ENCODE assay signal across 8 mouse cellular contexts in the genomic region with DNA sequence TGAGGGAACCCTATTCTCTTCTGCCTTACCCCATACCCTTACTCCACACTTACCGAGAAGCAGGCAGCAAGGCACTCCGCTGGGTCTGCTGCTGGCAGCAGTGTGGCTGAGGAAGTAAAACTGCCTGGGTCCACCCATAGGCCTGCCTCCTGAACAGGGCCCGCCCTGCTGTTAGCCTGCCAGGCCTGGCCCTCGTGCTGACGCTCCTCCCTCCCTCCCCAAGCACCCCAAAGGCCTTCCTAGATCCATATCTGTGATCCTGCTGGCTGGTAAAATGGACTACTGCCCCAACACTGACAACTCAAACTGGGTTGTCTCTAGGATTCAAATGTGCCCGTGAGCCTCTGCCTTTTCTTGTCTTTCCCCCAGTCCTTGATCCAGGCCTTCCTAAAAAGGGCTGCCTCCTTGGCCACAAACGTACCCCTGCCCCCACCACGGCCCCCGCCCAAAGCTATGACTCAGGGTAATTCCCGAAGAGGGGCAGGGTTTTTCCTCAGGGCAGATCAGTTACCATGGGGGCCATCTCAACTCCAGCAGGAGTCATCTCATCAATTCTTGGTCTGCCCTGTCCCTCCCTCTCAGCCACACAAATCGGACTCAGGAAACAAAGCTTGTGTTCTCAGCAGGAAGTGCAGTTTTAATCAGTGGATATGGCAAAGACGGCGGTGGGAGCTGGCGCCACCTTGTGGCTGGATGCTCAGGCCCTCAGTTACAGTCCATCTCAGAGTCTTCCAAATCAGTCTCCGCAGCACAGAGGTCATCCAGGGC. TPM values are rescaled to one million over a fixed set of nuclear protein-coding genes. Genes with fewer than 3 reads are reported as not detected.
A peak's percentile ranks its signal among the peaks of the same experiment; 100 is the strongest.
DNase-seq lines count a peak whose midpoint lies in the region; ATAC-seq and TF ChIP-seq lines count a peak whose summit lies in the region.

A gene (minus strand): TSS at position 599 of the 768 bp plus-strand sequence.

- H3K4me3 ChIP-seq in embryonic facial prominence, embryonic 15.5 days (replicated peaks) = peak within 1 kb of the TSS; percentile 45
- H3K4me3 ChIP-seq in limb, embryonic 14.5 days (replicated peaks; ENCODE audit: low read length) = peak within 1 kb of the TSS; percentile 37
- H3K4me3 ChIP-seq in midbrain, postnatal 0 days (ENCODE audit: low read depth, low read length) = peak within 1 kb of the TSS; percentile 34

- TF ChIP-seq CTCF in midbrain, postnatal 0 days (IDR thresholded peaks at IDR 0.05) = peak; percentile 99

- H3K27ac ChIP-seq in embryonic facial prominence, embryonic 15.5 days (replicated peaks) = peak within 1 kb of the TSS; percentile 93
- H3K27ac ChIP-seq in limb, embryonic 14.5 days (replicated peaks; ENCODE audit: low read depth, low read length) = peak within 1 kb of the TSS; percentile 81
- H3K27ac ChIP-seq in midbrain, postnatal 0 days (ENCODE audit: low read depth, low read length) = peak within 1 kb of the TSS; percentile 75

- H3K9ac ChIP-seq in embryonic facial prominence, embryonic 15.5 days = peak within 1 kb of the TSS; percentile 26
- peak within 1 kb of the TSS; percentile 59 for H3K9ac ChIP-seq in limb, embryonic 14.5 days (ENCODE audit: low read depth, low read length, severe bottlenecking)
- peak within 1 kb of the TSS; percentile 54 for H3K9ac ChIP-seq in midbrain, postnatal 0 days (replicated peaks; ENCODE audit: low read length, poor library complexity, severe bottlenecking)

- no peak for TF ChIP-seq POLR2A in limb, embryonic 14.5 days (IDR thresholded peaks at IDR 0.05; ENCODE audit: borderline replicate concordance, extremely low read depth, insufficient read depth, insufficient read length)

- peak; percentile 92 for DNase-seq in 416B (ENCODE audit: low read depth)
- peak; percentile 53 to 76 for DNase-seq in adrenal gland, postnatal 4 days (ENCODE audit: low spot score in 2 of 2)
- DNase-seq in heart, adult 8-10 months (ENCODE audit: low spot score) = peak; percentile 92
- peak; percentile 95 for DNase-seq in kidney, adult 9 months
- DNase-seq in limb, embryonic 14.5 days (ENCODE audit: low spot score) = peak; percentile 87
- peak; percentile 92 for DNase-seq in midbrain, postnatal 0 days (ENCODE audit: low spot score)
- peak; percentile 93 to 95 for DNase-seq in spleen, postnatal 36 days (ENCODE audit: low spot score in 2 of 2)

- peaks cover 62% of the 10 kb centered on the region for H3K36me3 ChIP-seq in embryonic facial prominence, embryonic 15.5 days
- peaks cover 62% of the 10 kb centered on the region for H3K36me3 ChIP-seq in limb, embryonic 14.5 days (ENCODE audit: control insufficient read depth, insufficient read depth, low read length)
- H3K36me3 ChIP-seq in midbrain, postnatal 0 days (ENCODE audit: insufficient read depth, low read length) = peaks cover 46% of the 10 kb centered on the region

- no peaks in the 10 kb centered on the region for H3K27me3 ChIP-seq in embryonic facial prominence, embryonic 15.5 days
- H3K27me3 ChIP-seq in limb, embryonic 14.5 days (ENCODE audit: control insufficient read depth, insufficient read depth, low read length) = no peaks in the 10 kb centered on the region
- H3K27me3 ChIP-seq in midbrain, postnatal 0 days (ENCODE audit: insufficient read depth, low read length) = no peaks in the 10 kb centered on the region

- ATAC-seq in embryonic facial prominence, embryonic 15.5 days (ENCODE audit: insufficient number of reproducible peaks, low FRiP score, low TSS enrichment, low read depth) = peak; percentile 92
- ATAC-seq in limb, embryonic 14.5 days (ENCODE audit: low FRiP score, low read depth) = peak; percentile 82
- ATAC-seq in midbrain, postnatal 0 days (ENCODE audit: low FRiP score) = peak; percentile 77

- no peaks in the 10 kb centered on the region for H3K9me3 ChIP-seq in embryonic facial prominence, embryonic 15.5 days (replicated peaks)
- H3K9me3 ChIP-seq in limb, embryonic 14.5 days (ENCODE audit: control insufficient read depth, low read length) = no peaks in the 10 kb centered on the region
- no peaks in the 10 kb centered on the region for H3K9me3 ChIP-seq in midbrain, postnatal 0 days (ENCODE audit: low read length)

- peaks cover 38% of the 10 kb centered on the region for H3K4me1 ChIP-seq in embryonic facial prominence, embryonic 15.5 days
- H3K4me1 ChIP-seq in limb, embryonic 14.5 days (ENCODE audit: control insufficient read depth, insufficient read depth, low read length) = peaks cover 13% of the 10 kb centered on the region; the same call in 1 of the 2 replicates
- H3K4me1 ChIP-seq in midbrain, postnatal 0 days (ENCODE audit: insufficient read depth, low read length) = peaks cover 13% of the 10 kb centered on the region

- WGBS in embryonic facial prominence, embryonic 15.5 days = 6% methylated on average over 15 of the region's 15 CpGs
- 16% methylated on average over 15 of the region's 15 CpGs for WGBS in limb, embryonic 14.5 days
- WGBS in midbrain, postnatal 0 days = 17% methylated on average over 15 of the region's 15 CpGs

- peak within 1 kb of the TSS; percentile 55 for H3K4me2 ChIP-seq in embryonic facial prominence, embryonic 15.5 days (replicated peaks)
- H3K4me2 ChIP-seq in limb, embryonic 14.5 days (replicated peaks; ENCODE audit: low read depth, low read length, severe bottlenecking) = peak within 1 kb of the TSS; percentile 56
- peak within 1 kb of the TSS; percentile 53 for H3K4me2 ChIP-seq in midbrain, postnatal 0 days (ENCODE audit: low read depth, low read length, poor library complexity, severe bottlenecking)

RNA-seq across cellular contexts. Expression of the gene that starts here (rescaled TPM):
- total RNA-seq in adrenal gland, postnatal 4 days (2021) = 10 to 100 TPM; 21.6 to 23.6 TPM
- 21.0 and 22.5 TPM in 2 replicates for polyA plus RNA-seq in embryonic facial prominence, embryonic 15.5 days (2015; fragmentation: Nextera tagmentation; extraction: Ambion mirVana)
- 10 to 100 TPM; 16.3 to 19.2 (median 17.6) TPM for total RNA-seq in heart, adult 8-10 months (2022)
- 33.5 and 50.8 TPM in 2 replicates for polyA plus RNA-seq in limb, embryonic 14.5 days (2012; rRNA removed)
- polyA plus RNA-seq in limb, embryonic 14.5 days (2014; fragmentation: Nextera tagmentation; extraction: Ambion mirVana) = 12.5 and 13.7 TPM in 2 replicates
- 22.5 and 28.1 TPM in 2 replicates for total RNA-seq in midbrain, postnatal 0 days (2014; rRNA removed)
- 14.8 and 18.6 TPM in 2 replicates for polyA plus RNA-seq in midbrain, postnatal 0 days (2015; fragmentation: Nextera tagmentation; extraction: Ambion mirVana)

Comparison
In these comparisons a context has a peak if more than half of its experiments do, and no peak if none do; other contexts are left out.
1. Peak in every context shown above with its lines: DNase-seq, ATAC-seq, H3K4me3 ChIP-seq and H3K27ac ChIP-seq.